Mouse (Mus musculus) left cerebral cortex, adult 8-10 months (tissue): ENCODE measurements around the gene Dusp8. TPM values are rescaled to one million over a fixed set of nuclear protein-coding genes. Genes with fewer than 3 reads are reported as not detected.
"Not testable (repeated sequence)": the region's sequence is repeated elsewhere in the genome, so short reads cannot be mapped to it uniquely, and the experiment has no call there.

ENCODE experiments used
- DNase-seq, 2 experiments: peaks; one replicate each; pipeline ENCODE4 v3.0.0; 2022; ENCODE audit warnings: low spot score in 2 of 2
- total RNA-seq, 4 experiments: library from RNA; stranded (reverse); gene quantifications; 2 replicates each; pipeline ENCODE4 v1.2.4; 2022

Gene Dusp8
- total RNA-seq = 100 to 1,000 TPM; 127 to 151 (median 133) TPM

DNA sequence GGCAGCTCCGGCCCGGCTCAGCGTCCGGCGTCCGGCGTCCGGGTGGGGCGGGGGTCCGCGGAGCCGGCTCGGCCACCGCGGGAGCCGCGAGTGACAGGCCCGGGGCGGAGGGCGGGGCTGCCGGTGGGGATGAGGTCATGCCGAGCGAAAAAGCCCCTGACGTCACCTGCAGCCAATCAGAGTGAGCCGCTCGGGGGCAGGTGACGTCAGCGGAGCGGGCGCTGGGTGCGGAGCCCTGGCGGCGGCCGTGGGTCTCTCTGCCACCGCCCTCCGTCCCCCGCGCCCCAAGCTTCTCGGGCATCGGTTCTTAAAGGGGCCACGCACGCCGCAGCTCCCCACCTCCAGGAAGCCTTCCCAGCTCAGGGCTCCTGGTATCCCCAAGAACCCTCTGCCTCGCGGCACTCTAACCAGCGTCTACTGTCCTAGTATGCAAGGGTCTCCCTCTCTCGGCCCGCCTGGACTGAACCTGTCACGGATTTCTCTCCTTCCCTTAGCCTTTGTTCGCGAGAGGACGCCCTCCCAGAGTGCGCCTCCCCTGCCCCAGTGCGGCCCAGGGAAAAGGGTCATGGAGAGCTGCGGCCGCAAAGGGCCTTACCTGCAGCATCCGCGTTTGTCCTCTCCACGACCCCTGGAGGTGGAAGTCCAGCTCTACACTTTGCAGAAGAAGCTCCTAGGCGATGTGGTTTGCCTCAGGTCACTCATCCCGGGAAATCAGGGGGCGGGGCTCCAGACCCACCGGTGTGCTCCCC is at the start of gene Dusp8:
Dusp8 (minus strand) TSS at position 661 of the 749 bp plus-strand sequence.
- DNase-seq = peak; percentile 85 to 93

DNA sequence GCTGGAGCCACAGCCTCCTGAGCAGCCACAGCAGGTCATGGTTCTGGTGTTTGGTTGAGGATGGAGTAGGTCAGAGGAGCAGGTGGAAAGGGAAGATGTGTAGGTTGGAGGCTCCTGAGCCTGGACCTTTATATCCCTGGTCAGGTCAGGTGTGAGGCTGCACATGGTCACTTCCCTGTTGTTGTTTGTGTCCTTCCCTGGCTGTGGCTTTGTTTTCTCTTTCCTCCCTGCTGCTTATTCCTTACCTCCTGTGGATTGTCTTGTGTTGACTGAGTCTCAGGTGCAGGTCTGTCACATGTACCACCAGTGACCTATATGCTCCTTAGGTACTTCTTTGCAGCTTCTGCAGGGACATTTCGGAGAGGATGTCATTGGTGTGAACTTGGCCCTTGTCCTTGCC is 48.9 kb upstream of the Dusp8 start, which contains the start of gene Gm45337:
Gm45337 (minus strand) TSS at position 101 of the 400 bp plus-strand sequence.
- no peak for DNase-seq

DNA sequence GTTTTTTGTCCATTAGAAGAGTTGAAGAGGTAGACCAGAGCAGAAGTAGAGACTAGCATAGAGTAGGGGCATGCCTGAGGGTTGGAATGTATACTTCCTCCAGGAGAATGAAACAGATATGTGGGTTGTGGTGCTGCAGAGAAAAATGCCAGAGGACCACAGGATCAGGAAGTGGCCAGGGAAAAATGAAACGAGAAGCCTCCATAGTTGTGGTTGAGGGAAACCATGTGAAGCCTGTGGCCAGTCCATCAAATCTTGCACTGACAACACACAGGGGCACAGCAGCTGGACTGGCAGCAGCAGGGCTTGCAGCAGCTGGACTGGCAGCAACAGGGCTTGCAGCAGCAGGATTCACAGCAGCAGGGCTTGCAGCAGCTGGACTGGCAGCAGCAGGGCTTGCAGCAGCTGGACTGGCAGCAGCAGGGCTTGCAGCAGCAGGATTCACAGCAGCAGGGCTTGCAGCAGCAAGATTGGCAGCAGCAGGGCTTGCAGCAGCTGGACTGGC is 47.9 kb upstream of the Dusp8 start:
- DNase-seq = not testable (repeated sequence)

DNA sequence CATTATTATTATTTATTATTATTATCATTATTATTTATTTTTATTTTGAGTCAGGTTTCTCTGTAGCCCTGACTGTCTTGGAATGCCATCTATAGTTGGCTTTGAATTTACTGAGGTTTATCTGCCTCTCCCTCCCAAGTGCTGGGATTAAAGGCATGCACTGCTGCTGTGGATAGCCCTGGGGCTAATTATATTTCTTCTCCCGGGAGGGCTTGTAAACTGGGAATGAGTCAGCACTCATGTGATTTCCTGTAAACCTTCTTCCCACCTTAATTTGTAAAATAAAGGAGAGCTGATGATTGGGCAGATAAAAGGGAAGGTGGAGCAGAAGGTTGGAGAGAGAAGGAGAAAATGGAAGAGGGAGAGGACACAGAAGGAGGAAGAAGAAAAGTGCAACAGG is 45.1 kb upstream of the Dusp8 start:
- no peak for DNase-seq

DNA sequence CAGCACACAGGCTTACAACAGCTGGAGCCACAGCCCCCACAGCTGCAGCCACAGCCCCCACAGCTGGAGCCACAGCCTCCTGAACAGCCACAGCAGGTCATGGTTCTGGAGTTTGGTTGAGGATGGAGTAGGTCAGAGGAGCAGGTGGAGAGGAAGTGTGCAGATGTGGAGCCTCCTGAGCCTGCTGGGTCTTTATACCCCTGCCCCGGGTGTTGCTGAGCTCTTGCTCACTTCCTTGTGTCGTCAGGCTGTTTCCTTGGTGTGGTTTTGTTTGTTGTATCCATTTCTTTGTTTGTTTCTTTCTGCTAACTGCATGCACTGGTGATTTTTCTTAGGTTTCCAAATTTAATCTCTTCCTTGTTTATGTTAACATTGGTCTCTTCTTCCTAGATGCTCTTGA is 40.3 kb upstream of the Dusp8 start, which contains the start of gene Gm39115:
Gm39115 (minus strand) TSS at position 101 of the 400 bp plus-strand sequence.
- DNase-seq = not testable (repeated sequence)

DNA sequence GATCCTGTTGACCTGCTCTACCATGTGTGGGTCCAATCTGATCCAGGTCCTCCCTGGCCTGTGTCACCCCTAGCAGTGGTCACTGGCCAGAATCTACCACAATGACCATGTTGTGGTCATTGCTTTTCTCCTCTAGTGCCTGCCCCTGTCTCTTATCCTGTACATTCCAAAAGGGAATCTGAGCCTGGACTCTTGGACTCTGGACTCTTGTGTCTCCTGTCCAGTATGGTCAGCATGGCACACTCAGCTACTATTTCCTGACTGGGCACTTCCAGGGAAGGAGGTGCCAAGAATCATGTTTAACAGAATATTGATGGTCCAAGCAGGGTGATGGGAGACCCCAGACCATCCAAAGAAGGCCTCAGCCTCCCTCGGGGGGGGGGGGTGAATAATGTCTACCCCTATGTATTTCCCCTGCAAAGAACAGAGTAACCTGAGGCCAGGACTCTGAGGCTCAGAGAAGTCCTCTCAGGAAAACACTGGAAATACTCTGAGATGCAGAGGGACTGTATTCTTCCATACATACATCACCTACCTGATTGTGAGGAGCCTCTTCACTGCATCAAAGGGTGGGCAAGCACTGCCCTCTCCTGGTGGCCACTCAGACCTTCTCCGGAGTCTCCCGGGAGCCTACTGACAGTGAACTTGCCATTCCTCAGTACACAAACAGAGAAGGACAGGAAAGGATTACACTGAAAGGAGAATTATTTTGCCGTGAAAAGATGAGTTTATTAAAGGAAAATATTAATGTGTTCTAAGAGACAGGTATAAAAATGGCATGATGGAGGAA is 38.8 kb upstream of the Dusp8 start:
- peak in 1 of 2 experiments; percentile 9 for DNase-seq

DNA sequence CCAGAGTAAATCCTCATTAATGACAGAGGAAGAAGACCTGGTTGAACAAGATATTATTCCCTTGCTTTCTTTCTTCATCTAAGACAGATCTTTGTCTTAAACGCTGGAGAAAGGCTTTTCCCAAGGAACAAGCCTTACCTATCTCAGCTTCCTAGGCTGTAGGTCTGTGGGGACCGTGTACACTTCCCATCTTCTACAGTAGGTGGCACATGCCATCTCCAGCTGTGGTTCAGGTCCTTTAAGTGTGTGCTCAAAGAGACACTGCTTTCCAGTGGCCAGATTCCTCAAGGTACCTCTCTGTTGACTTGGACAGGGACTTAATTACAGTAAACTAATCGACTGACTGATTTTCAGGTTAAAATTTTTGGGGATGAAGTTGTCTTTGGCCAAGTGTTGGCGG is 33.2 kb upstream of the Dusp8 start:
- no peak for DNase-seq

DNA sequence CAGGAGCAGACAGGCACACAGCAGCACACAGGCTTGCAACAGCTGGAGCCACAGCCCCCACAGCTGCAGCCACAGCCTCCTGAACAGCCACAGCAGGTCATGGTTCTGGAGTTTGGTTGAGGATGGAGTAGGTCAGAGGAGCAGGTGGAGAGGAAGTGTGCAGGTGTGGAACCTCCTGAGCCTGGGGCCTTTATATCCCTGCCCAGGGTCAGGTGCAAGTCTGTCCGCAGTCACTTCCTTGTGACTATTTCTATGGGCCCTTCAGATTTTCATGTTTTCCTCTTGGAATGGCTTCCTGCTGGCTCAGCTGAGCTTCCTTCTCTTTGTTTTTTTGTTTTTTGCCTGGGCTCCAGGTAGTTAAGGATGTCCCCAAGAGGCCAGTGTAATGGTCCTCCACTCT is 25.0 kb upstream of the Dusp8 start, which contains the start of gene Gm45618:
Gm45618 (minus strand) TSS at position 101 of the 400 bp plus-strand sequence.
- DNase-seq = not testable (repeated sequence)

DNA sequence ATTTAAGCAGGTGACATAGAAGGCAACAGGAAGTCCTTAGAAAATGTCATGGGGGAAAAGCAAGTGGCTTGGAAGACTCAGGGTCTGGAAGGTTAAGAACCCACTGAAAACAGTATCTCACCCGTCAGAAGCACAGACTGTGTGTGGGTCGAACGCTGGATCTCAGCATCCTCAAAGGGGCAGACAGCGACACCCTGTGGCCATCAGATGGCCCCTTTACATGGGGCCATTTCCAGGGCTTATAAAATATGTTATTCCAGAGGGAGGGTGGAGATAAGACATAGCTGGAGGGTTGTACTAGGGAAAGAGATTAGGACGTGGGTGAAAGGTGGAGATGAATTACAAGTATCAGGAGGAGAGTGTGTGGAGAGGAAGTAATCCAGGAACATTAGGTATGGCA is 24.0 kb upstream of the Dusp8 start:
- no peak for DNase-seq

DNA sequence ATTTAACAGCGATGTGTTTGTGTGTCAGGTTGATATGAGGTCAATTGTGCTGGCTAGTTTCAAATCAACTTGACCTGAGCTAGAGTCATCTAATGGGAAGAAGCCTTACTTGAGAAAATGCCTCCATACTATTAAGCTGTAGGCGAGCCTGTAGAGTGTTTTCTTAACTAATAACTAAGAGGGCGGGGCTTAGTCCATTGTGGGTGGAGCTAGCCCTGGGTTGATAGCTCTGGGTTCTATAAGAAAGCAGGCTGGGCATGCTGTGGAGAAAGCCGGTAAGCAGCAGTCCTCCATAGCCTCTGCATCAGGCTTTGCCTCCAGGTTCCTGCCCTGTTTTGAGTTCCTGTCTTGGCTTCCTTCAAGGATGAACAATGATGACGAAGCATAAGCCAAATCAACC is 9.1 kb upstream of the Dusp8 start:
- no peak for DNase-seq

DNA sequence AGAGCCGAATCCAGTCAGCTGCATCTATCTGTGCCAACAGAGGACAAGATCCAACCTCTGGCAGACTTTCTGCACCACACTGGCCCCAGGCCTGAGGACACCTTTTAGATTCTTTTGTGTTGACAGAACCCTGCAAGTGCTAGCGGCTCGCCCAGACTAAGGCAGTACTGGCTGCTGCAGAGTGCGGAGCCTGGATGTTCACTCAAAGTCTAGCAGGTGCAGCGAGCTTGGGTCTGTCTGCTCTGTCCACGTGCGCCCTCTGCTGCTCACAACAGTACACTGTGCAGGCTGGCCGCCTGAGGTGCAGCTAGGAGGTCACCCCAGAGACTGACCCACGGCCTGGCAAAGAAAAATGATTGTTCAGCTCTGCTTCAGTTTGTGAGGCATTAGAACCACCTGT is 2.1 kb upstream of the Dusp8 start:
- DNase-seq = no peak

DNA sequence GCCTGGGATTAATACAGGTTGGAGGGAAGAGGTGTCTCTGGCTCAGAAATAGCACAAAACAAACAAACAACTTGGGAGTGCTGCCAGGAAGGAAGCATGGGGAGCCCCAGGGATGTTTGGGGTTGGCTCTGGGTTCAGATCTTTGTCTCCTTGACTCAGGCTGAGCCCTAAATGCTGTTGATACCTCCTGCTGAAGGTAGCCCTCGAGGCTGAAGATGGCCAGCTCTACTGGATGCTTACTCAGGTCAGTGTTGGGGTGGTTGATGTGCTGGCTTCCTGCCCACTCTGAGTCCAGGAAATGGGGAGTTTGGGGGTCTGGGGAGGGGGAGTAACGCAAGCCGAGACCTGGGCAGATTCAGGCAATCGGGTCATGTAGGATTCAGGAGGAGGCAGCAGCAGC is 1.1 kb upstream of the Dusp8 start:
- DNase-seq = no peak

DNA sequence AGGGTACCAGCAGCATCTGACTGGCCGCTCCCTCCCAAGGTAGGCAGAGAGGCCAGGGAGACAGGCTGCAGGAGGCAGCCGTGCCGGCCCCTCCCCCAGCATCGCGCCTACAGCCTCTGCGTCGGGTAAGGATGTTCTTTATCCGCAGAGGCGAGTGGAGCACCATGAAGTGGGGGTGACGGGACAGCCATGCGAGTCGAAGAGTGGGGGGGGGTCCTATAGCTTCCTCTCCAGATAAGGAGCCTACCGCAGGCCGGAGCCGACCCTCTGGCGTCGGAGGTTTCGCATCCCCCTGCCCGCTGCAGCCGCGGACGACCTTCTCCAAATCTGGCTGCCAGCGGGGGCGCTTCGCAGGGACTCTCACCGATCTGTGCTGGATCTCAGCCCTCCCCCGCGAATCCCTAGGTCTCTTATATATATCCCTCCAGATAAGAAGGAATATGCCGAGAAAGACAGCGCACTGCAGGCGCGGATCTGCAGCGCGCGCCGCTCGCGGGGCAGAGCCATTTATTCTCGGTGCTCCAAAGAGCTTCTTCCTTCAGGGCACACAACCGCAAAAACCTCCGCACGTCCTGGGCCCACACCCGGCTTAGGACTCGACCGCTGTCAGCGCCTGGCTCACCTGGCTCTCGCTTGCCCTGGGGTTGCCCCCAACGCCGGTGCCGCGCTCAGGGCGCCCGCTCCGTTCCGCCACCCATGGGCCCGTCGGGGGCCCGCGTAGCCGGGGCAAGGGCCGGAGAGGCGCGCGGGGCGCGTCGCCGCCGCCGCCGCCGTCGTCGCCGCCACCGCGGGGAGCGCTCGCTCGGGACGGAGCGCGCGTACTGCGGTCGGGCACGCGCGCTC is 1.1 kb downstream of the Dusp8 start:
- DNase-seq = peak in 1 of 2 experiments; percentile 78

DNA sequence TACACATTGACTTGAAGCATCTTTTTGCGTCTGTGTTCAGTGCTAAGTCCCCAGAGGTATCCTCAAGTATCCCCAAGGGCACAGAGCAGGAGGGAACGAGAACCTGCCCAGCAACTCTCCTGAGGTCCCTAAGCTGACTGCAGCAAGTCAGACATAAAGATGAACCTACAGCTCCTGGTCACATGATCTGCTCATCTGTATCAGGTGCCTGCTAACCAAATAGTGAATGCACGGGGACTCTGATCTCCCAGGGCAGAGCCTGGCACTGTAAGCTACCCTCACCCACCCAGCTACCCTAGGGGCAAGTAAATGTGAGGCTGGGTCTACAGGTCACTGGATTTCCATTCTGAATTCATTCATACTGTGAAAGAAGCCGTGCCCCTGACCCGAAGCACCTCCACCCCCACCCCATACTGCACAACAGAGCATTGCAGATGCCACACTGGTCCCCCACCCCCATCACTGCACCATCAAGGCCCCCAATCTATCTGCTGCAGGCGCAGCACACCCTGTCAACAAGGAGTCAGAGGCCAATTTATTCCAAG is 1.9 kb downstream of the Dusp8 start:
- no peak for DNase-seq

DNA sequence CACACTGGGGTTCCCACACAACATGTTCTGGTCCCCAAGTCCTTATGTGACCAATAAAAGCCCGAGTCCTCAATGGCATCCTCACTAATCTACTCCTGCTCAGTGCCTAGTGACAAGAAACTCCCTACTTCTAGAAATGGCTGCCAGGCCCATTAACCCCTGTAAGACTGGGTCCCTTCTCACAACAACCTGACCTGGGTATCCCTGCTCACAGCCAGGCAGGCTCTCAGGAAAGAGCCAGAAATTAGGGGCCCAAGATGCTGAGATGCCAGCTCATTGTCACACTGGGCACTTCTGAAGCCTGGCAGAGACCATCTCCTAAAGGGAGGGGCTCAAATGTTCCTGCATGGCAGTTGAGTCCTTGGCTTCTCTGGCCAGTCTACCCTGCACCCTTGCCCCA is 2.7 kb downstream of the Dusp8 start:
- no peak for DNase-seq

DNA sequence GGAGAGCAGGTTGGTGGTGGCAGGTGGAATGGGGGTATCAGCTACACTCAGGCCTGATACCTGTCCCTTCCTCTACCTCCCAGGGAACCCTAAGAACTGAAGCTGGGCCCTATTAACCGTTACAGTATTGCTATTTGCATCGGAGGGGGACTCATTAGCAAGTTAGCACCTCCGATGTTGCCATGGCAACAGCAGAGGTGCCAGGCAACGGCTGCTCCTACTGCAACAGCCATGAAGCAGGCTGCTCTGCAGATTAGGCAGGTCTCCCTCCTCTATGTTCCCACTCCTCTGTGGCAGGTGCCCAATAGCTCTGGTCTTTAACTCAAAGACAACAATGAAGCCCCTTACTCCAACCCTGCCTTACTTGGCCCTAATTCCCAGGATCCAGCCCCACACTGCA is 3.8 kb downstream of the Dusp8 start:
- DNase-seq = peak in 1 of 2 experiments; percentile 74

DNA sequence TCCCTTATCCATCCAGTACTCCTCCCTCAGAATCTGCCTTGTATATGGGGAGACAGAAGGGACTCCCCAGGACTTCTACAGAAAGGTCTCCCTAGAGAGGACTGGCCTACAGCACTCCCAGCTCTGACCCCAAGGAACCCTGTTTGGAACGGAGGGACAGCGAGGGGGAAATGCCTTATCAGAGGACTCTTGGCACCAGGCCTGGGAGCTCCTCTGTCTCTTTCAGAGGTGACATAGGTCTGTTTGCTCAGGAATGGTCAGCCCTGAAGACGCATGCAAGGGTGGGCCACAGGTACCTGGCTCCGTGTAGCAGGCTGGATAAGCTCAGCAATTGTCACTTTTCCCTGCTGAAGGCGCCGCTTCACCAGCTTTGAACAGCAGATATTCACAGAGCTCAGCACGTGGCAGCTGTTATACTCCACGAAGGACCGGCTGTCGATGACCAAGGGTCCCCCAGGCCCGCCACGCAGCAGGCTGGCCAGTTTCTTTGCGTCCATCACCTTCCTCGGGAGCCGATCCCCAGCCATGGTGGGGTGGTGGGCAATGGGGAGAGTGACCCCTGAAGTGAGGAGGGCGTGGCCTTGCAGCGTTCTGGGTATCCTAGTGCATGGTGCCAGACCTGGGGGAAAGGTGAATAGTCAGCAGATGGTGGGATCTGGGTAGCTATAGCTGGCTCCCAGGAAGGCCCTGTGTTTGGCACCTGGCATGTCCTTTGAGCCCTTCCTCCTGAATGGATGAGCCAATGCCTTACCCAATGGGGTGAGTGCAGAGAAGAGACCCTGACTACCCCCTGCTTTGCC is 5.8 kb downstream of the Dusp8 start:
- DNase-seq = no peak

DNA sequence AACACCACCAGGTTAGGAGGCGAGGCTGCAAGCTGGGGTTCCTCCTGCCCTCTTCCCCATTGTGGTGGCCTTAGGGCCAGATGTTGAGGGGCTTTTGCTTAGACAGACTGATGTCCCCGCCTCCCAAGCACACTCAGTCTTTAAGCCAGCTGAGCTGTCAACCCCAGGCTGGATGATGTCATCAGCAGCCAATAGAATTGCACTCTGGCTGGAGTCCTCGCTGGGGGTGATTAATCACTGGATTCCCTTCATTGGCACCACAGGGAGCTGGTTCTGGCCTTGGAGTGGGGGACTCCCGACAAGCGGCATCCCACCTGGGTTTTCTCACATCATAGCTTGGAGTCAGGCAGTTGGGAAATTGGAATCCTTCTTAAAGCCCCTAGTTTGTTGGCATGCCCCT is 6.8 kb downstream of the Dusp8 start:
- DNase-seq = peak in 1 of 2 experiments; percentile 71

DNA sequence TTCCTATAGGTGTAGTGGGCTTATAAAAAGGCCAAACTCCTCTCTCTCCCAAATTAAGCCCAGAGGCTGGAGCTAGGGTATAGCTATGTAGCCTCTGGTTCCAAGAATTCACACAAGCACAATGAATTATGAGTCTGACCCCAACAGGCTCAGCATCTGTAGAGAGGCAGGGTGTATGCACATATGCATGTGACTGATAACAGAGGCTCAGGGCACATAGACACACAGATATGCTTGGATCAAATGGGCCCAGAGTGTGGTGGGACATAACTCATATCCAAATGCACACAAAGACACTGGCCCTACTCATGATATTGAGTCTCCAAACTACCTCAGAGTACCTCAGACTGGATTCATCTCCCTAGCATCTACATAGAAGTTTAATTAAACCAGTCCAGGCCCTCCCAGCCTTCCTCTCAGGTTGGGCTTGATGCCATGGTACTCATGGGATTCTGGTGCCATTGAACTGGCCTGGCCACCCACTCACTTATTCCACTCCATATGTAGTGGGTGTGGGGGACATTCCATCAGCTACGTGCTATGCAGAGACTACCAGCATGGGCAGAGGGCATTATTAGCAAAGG is 8.5 kb downstream of the Dusp8 start:
- DNase-seq = no peak
